In genomic region chr2:177535876-177536275, GRCm38 (mm10) we compare ENCODE assay signal across 34 mouse cellular contexts. TPM values are rescaled to one million over a fixed set of nuclear protein-coding genes. Genes with fewer than 3 reads are reported as not detected.
"Had no signal": no experiment of that assay in that cellular context is flagged by ENCODE, and none has a peak within 500 bp of the region (broad histone marks: within the 10 kb centered on the region; RNA-seq: fewer than 3 reads in every experiment).

No protein-coding gene starts in this region.

- H3K4me3 ChIP-seq: heart, embryonic 10.5 days; heart, embryonic 12.5 days; hindbrain, embryonic 13.5 days; hindbrain, embryonic 15.5 days; limb, embryonic 13.5 days; limb, embryonic 15.5 days; liver, embryonic 12.5 days had no signal

- H3K36me3 ChIP-seq: heart, embryonic 10.5 days; heart, embryonic 12.5 days; hindbrain, embryonic 13.5 days; hindbrain, embryonic 15.5 days; limb, embryonic 13.5 days; limb, embryonic 15.5 days; liver, embryonic 12.5 days had no signal

- H3K27me3 ChIP-seq: heart, embryonic 12.5 days; hindbrain, embryonic 13.5 days; hindbrain, embryonic 15.5 days; limb, embryonic 13.5 days; limb, embryonic 15.5 days; liver, embryonic 12.5 days had no signal

- DNase-seq: forebrain, postnatal 0 days; gastrocnemius, postnatal 10 days; gastrocnemius, postnatal 25 days; heart, adult 18-20 months; heart, postnatal 10 days; kidney, adult 11 months; kidney, adult 8-10 months; kidney, postnatal 14 days; kidney, postnatal 36 days; layer of hippocampus, adult 9-11 months; layer of hippocampus, postnatal 36 days; left cerebral cortex, postnatal 4 days had no signal

- H3K4me1 ChIP-seq: heart, embryonic 10.5 days; heart, embryonic 12.5 days; hindbrain, embryonic 13.5 days; hindbrain, embryonic 15.5 days; limb, embryonic 13.5 days; limb, embryonic 15.5 days; liver, embryonic 12.5 days had no signal

- H3K27ac ChIP-seq: heart, embryonic 10.5 days; hindbrain, embryonic 13.5 days; hindbrain, embryonic 15.5 days; hindbrain, postnatal 0 days; limb, embryonic 13.5 days; limb, embryonic 15.5 days; liver, embryonic 12.5 days had no signal

RNA-seq across cellular contexts. Expression of gene Gm14406, which starts 42.1 kb away (rescaled TPM):
- total RNA-seq: forebrain, postnatal 0 days; gastrocnemius, adult 18-20 months; gastrocnemius, postnatal 25 days; heart, adult 18-20 months; heart, postnatal 10 days; hematopoietic stem cell, adult 5-6 weeks; hindbrain, postnatal 0 days; layer of hippocampus, postnatal 14 days; left cerebral cortex, adult 18-20 months; left cerebral cortex, postnatal 4 days; liver, adult 2 months had no signal
- polyA plus RNA-seq: forebrain, postnatal 0 days; gonadal fat pad, adult 2 months; heart, embryonic 10.5 days; heart, embryonic 12.5 days; heart, embryonic 14.5 days; heart, embryonic 16.5 days; hindbrain, embryonic 11.5 days; hindbrain, embryonic 13.5 days; hindbrain, embryonic 15.5 days; hindbrain, postnatal 0 days; intestine, embryonic 14.5 days; intestine, embryonic 16.5 days; kidney, embryonic 14.5 days; kidney, embryonic 16.5 days; large intestine, adult 2 months; limb, embryonic 13.5 days; limb, embryonic 15.5 days; liver, adult 2 months; liver, embryonic 12.5 days had no signal
